Mouse (Mus musculus) neural tube, embryonic 10.5 days (tissue): Measurements from ENCODE around the gene Ltbp1.

Experiments used
- DNase-seq: peaks from one replicate; pipeline ENCODE4 v3.0.0-alpha.2; 2017; ENCODE audit warnings: low spot score; ENCODE audit errors: extremely low spot score

Ltbp1 gene

GRCm38 (mm10) chr17:75284876-75285708, 279.7 kb downstream of the Ltbp1 start:
- DNase-seq, result no peak

GRCm38 (mm10) chr17:75292986-75293385, 287.6 kb downstream of the Ltbp1 start:
- no peak for DNase-seq

GRCm38 (mm10) chr17:75293725-75294124, 288.4 kb downstream of the Ltbp1 start:
- no peak for DNase-seq

- no peak for DNase-seq
Observed at GRCm38 (mm10) chr17:75300908-75301307, 295.5 kb downstream of the Ltbp1 start.

- no peak for DNase-seq
Observed at GRCm38 (mm10) chr17:75304807-75305420, 299.5 kb downstream of the Ltbp1 start.

- no peak for DNase-seq
Observed at GRCm38 (mm10) chr17:75305714-75306113, 300.3 kb downstream of the Ltbp1 start.

- DNase-seq, result no peak
Observed at GRCm38 (mm10) chr17:75307070-75308011, 302.0 kb downstream of the Ltbp1 start.

- no peak for DNase-seq
Observed at GRCm38 (mm10) chr17:75317106-75317505, 311.7 kb downstream of the Ltbp1 start.

- DNase-seq, result no peak
Observed at GRCm38 (mm10) chr17:75323229-75323628, 317.9 kb downstream of the Ltbp1 start.

GRCm38 (mm10) chr17:75323766-75324165, 318.4 kb downstream of the Ltbp1 start:
- no peak for DNase-seq

- DNase-seq, result no peak
Observed at GRCm38 (mm10) chr17:75328102-75328639, 322.8 kb downstream of the Ltbp1 start.

- DNase-seq, result no peak
Observed at GRCm38 (mm10) chr17:75330366-75330765, 325.0 kb downstream of the Ltbp1 start.

- no peak for DNase-seq
Observed at GRCm38 (mm10) chr17:75331421-75331951, 326.1 kb downstream of the Ltbp1 start.

- no peak for DNase-seq
Observed at GRCm38 (mm10) chr17:75332289-75332688, 326.9 kb downstream of the Ltbp1 start.

- no peak for DNase-seq
Observed at GRCm38 (mm10) chr17:75333011-75333410, 327.6 kb downstream of the Ltbp1 start.

GRCm38 (mm10) chr17:75333759-75334158, 328.4 kb downstream of the Ltbp1 start:
- no peak for DNase-seq

GRCm38 (mm10) chr17:75335649-75336048, 330.3 kb downstream of the Ltbp1 start:
- DNase-seq, result no peak

GRCm38 (mm10) chr17:75341227-75341626, 335.9 kb downstream of the Ltbp1 start:
- DNase-seq, result no peak

- DNase-seq, result no peak
Observed at GRCm38 (mm10) chr17:75345116-75345515, 339.7 kb downstream of the Ltbp1 start.

- no peak for DNase-seq
Observed at GRCm38 (mm10) chr17:75347414-75347813, 342.0 kb downstream of the Ltbp1 start.

GRCm38 (mm10) chr17:75349109-75349508, 343.7 kb downstream of the Ltbp1 start:
- no peak for DNase-seq
